Mouse (Mus musculus) intestine, postnatal 0 days (tissue): ENCODE measurements around the gene Slc25a26. TPM values are rescaled to one million over a fixed set of nuclear protein-coding genes. Genes with fewer than 3 reads are reported as not detected.

Experiments
- ATAC-seq: fragments of 200-750 bp; cut with Nextera tagmentation; 2 replicates; pipeline ENCODE4 v1.8.0; 2017; ENCODE audit warnings: mild to moderate bottlenecking, moderate TSS enrichment, moderate library complexity
- H3K27ac ChIP-seq: fragments of 300-500 bp; sonication (generic); 2 replicates; pipeline ENCODE4 v1.5.1; 2014; ENCODE audit warnings: mild to moderate bottlenecking, low read depth, low read length, moderate library complexity
- H3K27me3 ChIP-seq: fragments of 300-500 bp; sonication (generic); replicated peaks from 2 replicates; pipeline ENCODE4 v1.6.1; 2014; ENCODE audit warnings: low read length, mixed read lengths; ENCODE audit not compliant: control insufficient read depth, insufficient read depth
- H3K36me3 ChIP-seq: fragments of 300-500 bp; sonication (generic); 2 replicates; pipeline ENCODE4 v1.6.1; 2014; ENCODE audit warnings: mild to moderate bottlenecking, moderate library complexity; ENCODE audit not compliant: control insufficient read depth, insufficient read depth
- H3K4me1 ChIP-seq: fragments of 300-500 bp; sonication (generic); replicated peaks from 2 replicates; pipeline ENCODE4 v1.6.1; 2014; ENCODE audit warnings: antibody characterized with exemption, low read length, mixed read lengths; ENCODE audit not compliant: control insufficient read depth, insufficient read depth
- H3K4me2 ChIP-seq: fragments of 300-500 bp; sonication (generic); replicated peaks from 2 replicates; pipeline ENCODE4 v1.6.1; 2014; ENCODE audit warnings: low read depth, mild to moderate bottlenecking, moderate library complexity
- H3K4me3 ChIP-seq: fragments of 300-500 bp; sonication (generic); 2 replicates; pipeline ENCODE4 v1.5.1; 2014; ENCODE audit warnings: low read depth, low read length
- H3K9ac ChIP-seq: fragments of 300-500 bp; sonication (generic); 2 replicates; pipeline ENCODE4 v1.6.1; 2014; ENCODE audit warnings: mild to moderate bottlenecking, low read depth, low read length
- H3K9me3 ChIP-seq: fragments of 300-500 bp; sonication (generic); 2 replicates; pipeline ENCODE4 v1.6.1; 2016; ENCODE audit warnings: mixed run types; ENCODE audit not compliant: control insufficient read depth
- CTCF ChIP-seq: sonication (generic); IDR thresholded peaks from 2 replicates; pipeline ENCODE4 v1.5.1; 2016; ENCODE audit warnings: low read depth, mild to moderate bottlenecking, control low read depth, antibody characterized with exemption, moderate library complexity
- WGBS: fragments of 180-500 bp; shearing (Covaris S2); extraction: QIAGEN DNeasy Blood & Tissue Kit; methylation state at CpG from one replicate; pipeline ENCODE4 v1.1.7; 2014; 5-methylcytosine and 5-hydroxymethylcytosine counted together
- polyA plus RNA-seq: library from polyadenylated mRNA; unstranded; fragments of >200 nt; fragmentation: Nextera tagmentation; extraction: Ambion mirVana; gene quantifications from 2 replicates; pipeline ENCODE4 v1.2.1, GENCODE M21; 2015

Gene Slc25a26
- polyA plus RNA-seq, 1 experiment from 2014 or later, result 6.1 TPM

DNA sequence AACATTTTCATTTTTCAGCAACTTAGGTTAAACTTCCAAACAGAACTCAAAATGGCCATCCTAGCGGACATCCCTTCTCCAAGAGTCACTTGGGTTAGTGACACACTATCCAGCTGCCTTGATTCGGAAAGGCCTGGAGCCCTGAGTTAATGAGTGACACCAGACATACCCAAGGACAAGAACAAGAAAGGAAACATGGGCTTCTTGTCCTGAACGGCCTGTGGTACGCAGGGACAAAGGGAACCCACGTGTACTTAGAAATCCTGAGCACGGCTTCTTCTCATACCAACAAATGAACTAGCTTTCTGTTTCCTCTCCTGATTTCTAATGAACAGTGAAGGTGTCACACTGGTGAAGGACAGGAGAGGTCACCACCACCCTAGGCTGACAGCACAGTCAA is 114.2 kb downstream of the Slc25a26 start:
- Histone ChIP-seq H3K9me3 (no peaks in the 10 kb centered on the region), H3K27ac (no peak overlapping the region), H3K4me1 (no peaks in the 10 kb centered on the region), H3K4me3 (no peak overlapping the region), H3K36me3 (peaks cover 95% of the 10 kb centered on the region), H3K4me2 (no peak overlapping the region), H3K9ac (no peak overlapping the region), H3K27me3 (no peaks in the 10 kb centered on the region)
- no peak for ATAC-seq
- WGBS, result 80% methylated on average over 6 of the region's 6 CpGs
- TF ChIP-seq CTCF, result no peak

DNA sequence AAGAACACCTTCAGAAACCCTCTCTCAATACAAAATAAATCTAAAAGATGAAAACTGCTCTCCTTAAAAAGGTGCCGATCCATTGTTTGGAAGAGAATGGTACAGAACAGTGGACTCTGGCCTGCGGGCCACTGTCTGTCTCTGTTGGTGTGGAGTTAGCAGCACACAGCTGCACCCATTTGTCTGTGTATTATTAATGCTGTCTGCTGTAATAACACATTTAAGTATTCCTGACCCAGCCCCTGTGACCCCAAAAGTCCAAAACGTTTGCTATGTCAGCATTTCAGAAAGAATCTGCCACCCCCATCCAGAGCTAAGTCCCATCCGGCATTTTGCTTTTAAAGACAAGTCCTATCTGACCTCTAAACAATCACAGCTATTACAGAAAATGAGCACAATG is 115.8 kb downstream of the Slc25a26 start:
- 72% methylated on average over 4 of the region's 4 CpGs for WGBS
- Histone ChIP-seq H3K27me3 (no peaks in the 10 kb centered on the region), H3K27ac (no peak overlapping the region), H3K9me3 (no peaks in the 10 kb centered on the region), H3K4me1 (no peaks in the 10 kb centered on the region), H3K4me2 (no peak overlapping the region), H3K9ac (no peak overlapping the region), H3K36me3 (peaks cover 95% of the 10 kb centered on the region), H3K4me3 (no peak overlapping the region)
- no peak for ATAC-seq
- TF ChIP-seq CTCF, result no peak

GRCm38 (mm10) chr6:94618671-94619070 is 118.5 kb downstream of the Slc25a26 start:
- no peak overlapping the region for H3K27ac ChIP-seq
- 87% methylated on average over 5 of the region's 5 CpGs for WGBS
- no peaks in the 10 kb centered on the region for H3K9me3 ChIP-seq
- peaks cover 90% of the 10 kb centered on the region for H3K36me3 ChIP-seq
- no peak for ATAC-seq
- no peak for TF ChIP-seq CTCF
- no peak overlapping the region for H3K4me2 ChIP-seq
- no peak overlapping the region for H3K9ac ChIP-seq
- H3K27me3 ChIP-seq, result no peaks in the 10 kb centered on the region
- H3K4me1 ChIP-seq, result no peaks in the 10 kb centered on the region
- H3K4me3 ChIP-seq, result no peak overlapping the region

DNA sequence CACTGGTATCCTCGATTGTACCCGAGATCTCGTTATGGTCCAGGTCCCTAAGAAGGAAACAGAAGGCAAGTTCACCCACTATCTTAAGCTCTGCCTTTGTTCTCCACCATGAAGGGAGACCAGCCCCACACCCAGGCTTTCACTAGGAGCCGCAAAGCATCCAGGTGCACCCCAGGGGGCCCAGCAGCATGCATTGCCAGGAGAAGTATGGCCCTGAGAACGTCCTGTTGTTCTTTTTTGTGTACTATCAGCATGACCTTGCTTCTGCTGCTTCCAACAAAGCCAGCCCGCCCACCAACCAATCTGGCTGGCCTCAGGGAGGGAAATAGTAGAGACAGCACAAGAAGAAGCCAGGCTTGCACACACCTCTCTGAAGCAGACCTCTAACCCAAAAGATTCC is 120.2 kb downstream of the Slc25a26 start:
- Histone ChIP-seq H3K9me3 (no peaks in the 10 kb centered on the region), H3K36me3 (peaks cover 88% of the 10 kb centered on the region), H3K4me1 (no peaks in the 10 kb centered on the region), H3K27me3 (no peaks in the 10 kb centered on the region), H3K4me3 (no peak overlapping the region), H3K27ac (no peak overlapping the region), H3K9ac (no peak overlapping the region), H3K4me2 (no peak overlapping the region)
- ATAC-seq, result no peak
- no peak for TF ChIP-seq CTCF
- WGBS, result 84% methylated on average over 6 of the region's 6 CpGs

- Histone ChIP-seq H3K9me3 (no peaks in the 10 kb centered on the region), H3K27ac (no peak overlapping the region), H3K4me1 (no peaks in the 10 kb centered on the region), H3K4me3 (no peak overlapping the region), H3K9ac (no peak overlapping the region), H3K27me3 (no peaks in the 10 kb centered on the region), H3K4me2 (no peak overlapping the region), H3K36me3 (peaks cover 83% of the 10 kb centered on the region)
- 75% methylated on average over 9 of the region's 9 CpGs for WGBS
- TF ChIP-seq CTCF, result no peak
- no peak for ATAC-seq
Measured at GRCm38 (mm10) chr6:94620801-94621301, 120.7 kb downstream of the Slc25a26 start.

DNA sequence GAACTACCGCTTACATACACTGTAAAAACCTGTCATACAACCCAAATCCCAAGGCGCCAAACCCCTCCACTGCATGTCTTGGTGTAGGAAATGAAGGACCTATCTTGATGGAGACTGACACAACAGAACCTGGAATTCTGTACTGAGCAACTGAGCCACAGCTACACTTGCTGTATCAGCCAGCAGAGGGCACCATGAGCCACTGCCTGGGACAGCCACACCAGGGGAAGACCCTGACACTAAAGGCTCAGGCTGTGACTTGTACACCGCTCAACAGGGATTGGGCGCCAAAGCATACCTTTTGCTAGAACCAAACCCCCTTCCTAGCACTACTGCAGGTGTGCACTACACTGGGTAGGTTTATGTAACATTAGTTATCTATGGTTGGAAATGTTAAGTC is 122.9 kb downstream of the Slc25a26 start:
- H3K9me3 ChIP-seq, result no peaks in the 10 kb centered on the region

DNA sequence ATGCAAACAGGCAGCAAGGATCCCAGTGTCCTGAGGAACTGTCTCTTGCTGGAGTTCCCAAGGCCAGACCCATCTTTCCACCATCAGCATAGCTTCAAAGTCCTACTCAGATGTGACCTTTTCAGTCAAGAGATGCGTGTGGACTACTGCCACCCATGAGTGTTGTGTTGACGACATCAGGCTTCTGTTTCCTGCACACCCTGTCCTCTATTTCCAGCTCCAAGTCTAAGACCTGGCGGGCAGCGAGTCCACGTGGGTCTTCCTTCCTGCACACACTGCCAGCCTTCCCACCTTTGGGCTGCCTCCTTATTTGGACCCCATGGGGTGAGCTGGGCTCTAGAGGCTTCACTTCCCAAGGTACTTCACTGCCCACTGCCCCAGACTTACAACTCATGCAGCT is 124.4 kb downstream of the Slc25a26 start:
- no peak for TF ChIP-seq CTCF
- Histone ChIP-seq H3K4me3 (no peak overlapping the region), H3K4me2 (no peak overlapping the region), H3K36me3 (peaks cover 72% of the 10 kb centered on the region), H3K27ac (no peak overlapping the region), H3K27me3 (no peaks in the 10 kb centered on the region), H3K9me3 (no peaks in the 10 kb centered on the region), H3K9ac (no peak overlapping the region), H3K4me1 (no peaks in the 10 kb centered on the region)
- ATAC-seq, result no peak
- WGBS, result 91% methylated on average over 5 of the region's 5 CpGs

More for the DNA sequence above, 122.9 kb downstream of the Slc25a26 start:
- Histone ChIP-seq H3K36me3 (peaks cover 84% of the 10 kb centered on the region), H3K27ac (no peak overlapping the region), H3K4me1 (no peaks in the 10 kb centered on the region), H3K4me2 (no peak overlapping the region), H3K9ac (no peak overlapping the region), H3K27me3 (no peaks in the 10 kb centered on the region), H3K4me3 (no peak overlapping the region)
- no peak for ATAC-seq
- WGBS, result 78% methylated on average over 4 of the region's 4 CpGs
- peak; percentile 97 for TF ChIP-seq CTCF
